Mouse (Mus musculus): Measurements from ENCODE around the gene Slc7a15.
A peak's percentile ranks its signal among the peaks of the same experiment; 100 is the strongest.

- TF ChIP-seq CTCF (IDR thresholded peaks at IDR 0.05; ENCODE audit: low read depth, low read length) (peak; percentile 91), TAL1 (conservative IDR thresholded peaks at IDR 0.05; ENCODE audit: low read depth, low read length) (no peak), GATA1 (IDR thresholded peaks at IDR 0.05; ENCODE audit: borderline replicate concordance, low read length) (no peak), POLR2AphosphoS5 (IDR thresholded peaks at IDR 0.05; ENCODE audit: insufficient replicate concordance, low read depth, low read length) (no peak), GATA2 (IDR thresholded peaks at IDR 0.05; ENCODE audit: borderline replicate concordance, low read depth, low read length) (no peak)
Measured at GRCm38 (mm10) chr12:8547357-8547756, 51.5 kb downstream of the Slc7a15 start.

All from G1E (cell line).